ENCODE assay signal across 14 mouse cellular contexts in the genomic region with DNA sequence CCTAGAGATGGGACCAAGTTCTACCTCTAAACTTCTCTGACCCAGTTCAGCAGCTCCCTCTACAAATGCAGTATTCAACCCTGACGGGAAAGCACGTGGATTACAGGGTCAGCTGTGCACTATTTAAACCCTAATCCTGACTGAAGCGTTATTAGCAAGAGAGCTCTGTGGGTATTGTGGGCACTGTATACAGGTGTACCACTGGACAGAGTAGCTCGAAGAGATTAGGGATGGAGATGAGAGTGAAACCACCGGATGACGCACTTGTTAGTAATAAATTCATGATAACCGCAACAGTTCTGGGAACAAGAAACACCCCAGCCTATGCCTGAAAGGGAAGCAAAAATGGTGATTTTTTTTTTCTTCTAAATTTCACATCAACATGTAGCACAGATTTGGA.
"Had no signal": no experiment of that assay in that cellular context is flagged by ENCODE, and none has a peak within 500 bp of the region (broad histone marks: within the 10 kb centered on the region; RNA-seq: fewer than 3 reads in every experiment).

No protein-coding gene starts in this region.

- H3K36me3 ChIP-seq: limb, embryonic 12.5 days; liver, embryonic 13.5 days; lung, embryonic 15.5 days; neural tube, embryonic 12.5 days had no signal

- ATAC-seq: liver, postnatal 0 days had no signal

- H3K4me3 ChIP-seq: layer of hippocampus, adult 2 months; limb, embryonic 12.5 days; liver, embryonic 13.5 days; lung, embryonic 15.5 days; neural tube, embryonic 12.5 days had no signal

- H3K4me2 ChIP-seq: limb, embryonic 12.5 days; liver, embryonic 13.5 days; lung, embryonic 15.5 days; neural tube, embryonic 12.5 days had no signal

- H3K27ac ChIP-seq: layer of hippocampus, adult 2 months; limb, embryonic 12.5 days; liver, embryonic 13.5 days; lung, embryonic 15.5 days; neural tube, embryonic 12.5 days had no signal

- H3K27me3 ChIP-seq: limb, embryonic 12.5 days; liver, embryonic 13.5 days; lung, embryonic 15.5 days; neural tube, embryonic 12.5 days had no signal

- DNase-seq: kidney, adult 18-20 months; kidney, postnatal 10 days; kidney, postnatal 4 days; liver; liver, embryonic 13.5 days; liver, postnatal 0 days; lung, postnatal 14 days; right cerebral cortex, postnatal 4 days; spleen, adult 18-20 months; thymus, adult 2 months had no signal

- H3K9ac ChIP-seq: limb, embryonic 12.5 days; liver, embryonic 13.5 days; liver, postnatal 0 days; lung, embryonic 15.5 days; neural tube, embryonic 12.5 days had no signal

- H3K9me3 ChIP-seq: limb, embryonic 12.5 days; liver, embryonic 13.5 days; lung, embryonic 15.5 days; neural tube, embryonic 12.5 days had no signal
